Mouse (Mus musculus) CH12.LX (cell line): ENCODE results near the gene Cdsn.

Experiments used
- CHD1 ChIP-seq: IDR thresholded peaks from 2 replicates; pipeline ENCODE4 v1.6.1; 2012; ENCODE audit warnings: low read depth, low read length, improper control_type of control experiment, inconsistent platforms
- CTCF ChIP-seq, 2 experiments: IDR thresholded peaks in 1 of 2; conservative IDR thresholded peaks in 1 of 2; 2 replicates each; pipeline ENCODE4 v1.5.1; 2011 to 2012; ENCODE audit warnings: low read depth in 2 of 2, low read length in 2 of 2, improper control_type of control experiment in 1 of 2, inconsistent platforms in 1 of 2, mild to moderate bottlenecking in 1 of 2, moderate library complexity in 1 of 2
- E2F4 ChIP-seq: IDR thresholded peaks from 2 replicates; pipeline ENCODE4 v1.6.1; 2011; ENCODE audit warnings: low read depth, low read length, improper control_type of control experiment; ENCODE audit not compliant: insufficient replicate concordance
- ELF1 ChIP-seq: IDR thresholded peaks from 2 replicates; pipeline ENCODE4 v1.6.1; 2014; ENCODE audit warnings: low read depth, mild to moderate bottlenecking, inconsistent platforms, low read length, improper control_type of control experiment
- JUND ChIP-seq: conservative IDR thresholded peaks from 2 replicates; pipeline ENCODE4 v1.6.1; 2011; ENCODE audit warnings: low read depth, low read length, improper control_type of control experiment
- MEF2A ChIP-seq: IDR thresholded peaks from 2 replicates; pipeline ENCODE4 v1.6.1; 2014; ENCODE audit warnings: low read depth, mild to moderate bottlenecking, inconsistent platforms, low read length, improper control_type of control experiment, borderline replicate concordance
- POLR2A ChIP-seq: IDR thresholded peaks from 2 replicates; pipeline ENCODE4 v1.6.1; 2011; ENCODE audit warnings: low read depth, mild to moderate bottlenecking, improper control_type of control experiment, low read length
- POLR2AphosphoS2 ChIP-seq: IDR thresholded peaks from 2 replicates; pipeline ENCODE4 v1.6.1; 2011; ENCODE audit warnings: low read depth, low read length, improper control_type of control experiment
- RAD21 ChIP-seq: IDR thresholded peaks from 2 replicates; pipeline ENCODE4 v1.6.1; 2011; ENCODE audit warnings: low read depth, mild to moderate bottlenecking, low read length, improper control_type of control experiment, moderate library complexity
- SMC3 ChIP-seq: IDR thresholded peaks from 2 replicates; pipeline ENCODE4 v1.6.1; 2011; ENCODE audit warnings: low read depth, low read length, improper control_type of control experiment
- TCF12 ChIP-seq: IDR thresholded peaks from 2 replicates; pipeline ENCODE4 v1.6.1; 2014; ENCODE audit warnings: low read depth, mild to moderate bottlenecking, inconsistent platforms, low read length, improper control_type of control experiment
- USF1 ChIP-seq: IDR thresholded peaks from 2 replicates; pipeline ENCODE4 v1.6.1; 2014; ENCODE audit warnings: low read depth, mild to moderate bottlenecking, inconsistent platforms, low read length, improper control_type of control experiment
- ZC3H11A ChIP-seq: IDR thresholded peaks from 2 replicates; pipeline ENCODE4 v1.6.1; 2012; ENCODE audit warnings: low read depth, mild to moderate bottlenecking, inconsistent platforms, low read length, improper control_type of control experiment
- ZNF384 ChIP-seq: IDR thresholded peaks from 2 replicates; pipeline ENCODE4 v1.6.1; 2012; ENCODE audit warnings: low read depth, low read length, improper control_type of control experiment, inconsistent platforms

DNA sequence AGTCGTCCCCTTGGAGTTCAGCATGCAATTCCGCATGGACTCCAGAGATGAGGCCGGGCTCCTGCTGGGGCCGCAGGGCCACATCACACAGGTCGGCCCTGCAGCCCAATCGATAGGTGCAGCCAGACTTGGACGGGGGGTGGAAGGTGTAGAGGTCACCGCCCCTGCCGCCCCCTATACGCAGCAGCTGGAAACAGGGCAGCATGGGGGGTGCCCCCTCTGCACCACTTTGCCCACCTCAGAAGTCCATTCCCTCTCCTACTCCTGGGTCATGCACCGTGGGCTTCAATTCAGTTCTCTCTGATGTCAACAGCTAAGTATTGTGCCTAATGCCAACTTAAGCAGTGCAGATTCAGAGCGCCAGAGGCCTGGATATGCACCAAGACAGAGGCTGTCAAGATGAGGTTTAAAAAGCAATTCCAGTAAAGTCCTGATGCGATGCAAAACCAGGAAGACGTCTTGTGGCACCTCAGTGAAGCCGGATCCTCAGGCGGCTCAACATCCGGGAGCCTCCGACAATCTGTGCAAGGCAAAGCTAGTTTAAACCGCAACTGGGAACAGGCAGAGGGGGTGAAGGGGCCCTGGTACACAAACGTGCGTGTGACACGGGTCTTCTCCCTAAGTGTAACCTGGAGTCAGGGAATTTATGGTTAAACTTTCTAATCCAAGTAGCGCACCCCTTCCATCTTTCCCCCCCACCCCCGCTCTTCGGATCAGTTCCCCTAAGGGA lies 35.9 kb upstream of the Cdsn start:
- no peak for TF ChIP-seq SMC3
- TF ChIP-seq USF1, result no peak
- TF ChIP-seq TCF12, result no peak
- no peak for TF ChIP-seq CTCF (conservative IDR thresholded peaks at IDR 0.05 in 1 of 2, IDR thresholded peaks at IDR 0.05 in 1 of 2; ENCODE audit: low read depth in 2 of 2, low read length in 2 of 2)
- TF ChIP-seq ZC3H11A, result no peak
- TF ChIP-seq JUND, result no peak
- no peak for TF ChIP-seq POLR2A
- no peak for TF ChIP-seq E2F4
- TF ChIP-seq ZNF384, result no peak
- TF ChIP-seq RAD21, result no peak
- TF ChIP-seq ELF1, result no peak
- no peak for TF ChIP-seq CHD1
- TF ChIP-seq POLR2AphosphoS2, result no peak
- TF ChIP-seq MEF2A, result no peak
